Mouse (Mus musculus) skeletal muscle tissue, adult 2 months (tissue): ENCODE data around the gene Hrnr.
A peak's percentile ranks its signal among the peaks of the same experiment; 100 is the strongest.

Source experiments
- DNase-seq: peaks from one replicate; pipeline ENCODE4 v3.0.0-alpha.2; 2012; ENCODE audit warnings: low read depth, low spot score

The Hrnr gene

DNA sequence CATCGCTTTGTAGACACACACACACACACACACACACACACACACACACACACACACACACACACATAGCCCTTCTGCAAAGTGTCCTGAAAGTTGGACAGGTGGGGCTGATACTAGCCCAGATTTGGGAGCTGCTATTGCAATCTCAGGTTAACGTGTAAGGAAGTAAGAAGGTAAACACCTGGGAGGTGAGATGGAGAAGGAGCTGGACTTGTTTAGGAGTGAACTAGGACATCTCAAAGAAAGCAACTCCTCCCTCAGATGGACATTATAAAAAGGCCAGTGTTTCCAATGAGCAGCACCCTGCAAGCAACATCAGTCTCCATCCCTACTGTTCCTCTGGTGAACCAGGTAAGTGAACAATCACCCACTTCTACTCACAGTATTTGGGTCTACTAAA, at the start of gene Hrnr:
Hrnr (plus strand) TSS at position 301 of the 400 bp plus-strand sequence.
- DNase-seq: no peak

DNA sequence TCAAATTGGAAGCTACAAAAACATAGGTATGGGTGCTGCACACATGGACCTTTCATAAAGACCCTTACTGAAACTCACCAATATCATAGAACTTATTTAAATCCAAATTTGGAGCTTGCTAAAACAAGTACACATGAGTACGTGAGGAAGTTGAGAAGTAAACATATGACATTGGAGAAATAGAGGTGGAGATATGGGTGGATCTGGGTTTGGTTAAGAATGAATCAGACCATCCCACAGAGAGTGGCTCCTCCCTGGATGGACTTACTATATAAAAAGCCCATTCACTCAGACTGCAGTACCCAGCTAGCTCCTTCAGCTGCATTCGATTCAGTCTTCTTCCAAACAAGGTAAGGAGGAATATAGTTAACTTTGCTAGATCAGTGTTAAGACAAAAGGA, 46.3 kb upstream of the Hrnr start, which contains the start of gene Flg:
Flg (plus strand) TSS at position 301 of the 400 bp plus-strand sequence.
- no peak for DNase-seq

- no peak for DNase-seq
These were observed 22.0 kb upstream of the Hrnr start for GRCm38 (mm10) chr3:93297542-93297941.

GRCm38 (mm10) chr3:93299832-93300231, 19.7 kb upstream of the Hrnr start:
- DNase-seq: no peak

DNA sequence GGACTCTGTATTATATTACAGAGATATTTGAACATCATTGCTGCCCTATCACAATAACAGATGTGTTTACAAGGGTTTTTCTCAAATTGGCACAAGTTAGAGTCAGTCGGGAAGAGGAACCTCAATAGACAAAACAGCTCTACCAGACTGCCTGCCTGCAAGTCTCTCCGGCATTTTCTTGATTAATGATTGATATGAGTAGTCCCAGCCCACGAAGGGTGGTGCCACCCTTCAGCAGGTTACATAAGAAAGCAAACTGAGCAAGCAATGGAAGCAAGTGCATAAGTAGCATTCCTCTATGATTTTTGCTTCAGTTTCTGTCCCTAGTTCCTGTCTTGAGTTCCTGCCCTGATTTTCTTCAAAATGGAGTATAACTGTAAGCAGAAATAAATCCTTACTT, 17.7 kb upstream of the Hrnr start:
- no peak for DNase-seq

DNA sequence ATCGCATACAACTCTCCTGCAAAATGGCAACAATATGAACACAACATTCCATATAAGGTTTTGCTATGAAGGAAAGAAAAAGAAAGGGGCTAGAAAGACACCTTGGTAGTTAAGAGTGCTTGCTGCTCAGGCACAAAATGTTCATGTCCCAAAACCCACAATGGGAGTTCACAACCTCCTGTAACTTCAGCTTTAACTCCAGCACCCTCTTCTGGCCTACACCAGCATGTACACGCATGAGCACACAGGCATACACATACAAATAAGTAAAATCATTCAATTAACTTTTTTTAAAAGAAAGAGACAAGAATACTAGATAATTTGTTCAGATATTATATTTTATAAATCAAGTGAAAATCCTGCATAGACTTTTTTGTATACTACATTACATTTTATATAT, 13.4 kb upstream of the Hrnr start:
- DNase-seq: no peak

- DNase-seq: no peak
These were observed 8.2 kb upstream of the Hrnr start for GRCm38 (mm10) chr3:93311371-93311770.

DNA sequence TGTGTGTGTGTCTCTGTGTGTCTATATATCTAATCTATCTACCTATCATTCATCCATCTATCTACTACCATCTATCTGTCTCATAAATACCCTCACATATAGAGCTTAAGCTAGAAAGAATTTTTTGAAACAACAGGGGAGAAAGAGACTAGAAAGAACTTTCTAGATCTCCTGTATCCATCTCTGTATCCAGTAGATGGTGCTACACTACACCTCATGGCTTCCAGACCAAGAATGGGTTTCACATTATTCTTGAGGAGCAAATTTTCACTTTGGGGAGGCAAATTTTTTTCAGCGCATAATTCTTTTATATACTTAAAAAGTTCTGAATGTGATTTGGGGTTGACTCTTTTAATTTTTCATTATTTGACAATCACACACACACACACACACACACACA, 5.2 kb upstream of the Hrnr start:
- no peak for DNase-seq

GRCm38 (mm10) chr3:93337749-93338148, 18.2 kb downstream of the Hrnr start:
- no peak for DNase-seq

DNA sequence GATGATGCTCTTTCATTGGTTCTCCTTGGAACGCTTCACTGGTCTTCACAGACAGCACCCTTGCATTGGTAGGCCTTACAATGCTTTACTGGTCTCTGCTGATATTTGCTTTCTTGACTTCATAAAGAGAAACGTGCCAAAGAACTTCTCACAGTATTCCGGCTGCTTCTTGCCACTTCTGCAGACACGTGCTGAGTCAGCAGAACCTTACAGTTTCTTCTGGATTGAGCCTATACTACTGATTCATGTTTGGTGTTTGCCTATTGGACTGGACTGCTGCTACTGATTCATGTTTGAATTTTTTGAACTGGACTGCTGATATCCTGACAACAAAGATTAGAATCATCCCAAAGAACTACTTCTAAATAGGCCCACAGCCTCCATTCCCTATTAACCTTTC, 20.5 kb downstream of the Hrnr start:
- no peak for DNase-seq

GRCm38 (mm10) chr3:93346896-93347295, 27.3 kb downstream of the Hrnr start:
- peak; percentile 22 for DNase-seq

DNA sequence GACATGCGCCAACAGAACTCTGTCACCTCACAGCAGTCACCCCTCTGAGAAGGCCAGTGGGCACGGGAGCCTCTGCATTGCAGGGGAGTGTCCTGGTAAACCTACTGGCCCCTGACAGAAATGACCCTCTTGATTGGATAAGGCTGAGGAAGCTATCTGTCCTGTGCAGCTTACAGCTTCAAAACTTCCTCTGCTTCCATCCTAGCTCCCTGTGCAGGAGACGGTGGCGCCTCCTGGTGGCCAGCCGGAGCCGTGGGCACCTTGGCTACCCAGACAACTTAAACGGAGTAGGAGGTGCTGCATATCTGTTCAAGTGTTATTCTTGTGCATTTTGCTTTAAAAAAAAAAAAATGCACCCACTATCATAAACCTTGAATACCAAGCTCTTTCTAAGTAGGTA, 40.5 kb downstream of the Hrnr start:
- peak; percentile 7 for DNase-seq

DNA sequence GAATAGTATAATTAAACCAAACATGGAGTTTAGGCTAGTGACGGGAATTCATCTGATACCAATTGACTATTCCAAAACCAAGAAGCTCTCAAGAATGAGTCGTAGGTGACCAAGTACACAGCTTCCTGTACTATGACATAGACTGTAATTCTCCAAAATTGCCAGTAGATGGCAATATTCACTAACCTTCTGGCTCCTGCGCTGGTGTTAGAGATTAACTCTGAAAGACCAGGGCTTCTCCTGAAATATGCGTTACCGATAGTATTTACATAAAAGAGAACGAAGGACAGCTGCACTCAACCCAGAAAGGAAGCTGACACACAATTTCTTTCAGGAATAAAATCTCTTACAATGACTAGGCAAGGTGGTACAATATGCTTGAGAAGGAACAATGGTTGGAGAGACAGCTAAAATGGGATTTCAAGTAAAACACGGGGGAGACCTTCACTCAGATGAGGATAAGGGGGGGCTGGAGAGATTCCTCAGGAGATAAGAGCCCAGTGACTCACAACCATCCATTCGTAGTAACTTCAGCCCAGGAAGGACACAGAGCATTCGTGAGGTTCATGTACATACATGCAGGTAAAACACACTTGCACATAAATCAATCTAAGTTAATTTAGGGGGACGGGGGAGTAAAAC, 42.5 kb downstream of the Hrnr start:
- peak; percentile 13 for DNase-seq

- no peak for DNase-seq
These were observed 47.5 kb downstream of the Hrnr start for GRCm38 (mm10) chr3:93366966-93367575.

DNA sequence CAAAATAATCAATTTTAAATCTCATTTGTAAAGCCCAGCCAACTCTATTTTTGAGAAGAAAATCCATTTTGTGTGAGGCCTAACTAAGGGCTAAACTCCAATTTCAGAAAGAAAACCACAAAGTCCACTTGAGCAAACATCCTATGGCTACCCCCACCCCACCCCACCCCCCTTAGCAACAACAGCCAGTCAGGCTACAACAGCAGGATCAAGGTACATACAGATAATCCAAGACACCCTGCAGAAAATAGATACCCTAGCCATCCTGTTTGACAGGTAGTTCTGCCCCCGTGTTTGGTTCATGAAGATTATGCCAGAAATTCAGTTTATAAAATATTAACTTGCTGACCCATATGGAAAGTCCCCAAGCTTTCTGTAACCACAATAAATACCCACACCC, 48.6 kb downstream of the Hrnr start:
- no peak for DNase-seq

GRCm38 (mm10) chr3:93373416-93373815, 53.9 kb downstream of the Hrnr start:
- no peak for DNase-seq

GRCm38 (mm10) chr3:93375196-93375595, 55.6 kb downstream of the Hrnr start:
- no peak for DNase-seq

- no peak for DNase-seq
These were observed 56.1 kb downstream of the Hrnr start for GRCm38 (mm10) chr3:93375601-93376000.

GRCm38 (mm10) chr3:93378146-93378545, 58.6 kb downstream of the Hrnr start:
- no peak for DNase-seq
